Mouse (Mus musculus) heart, embryonic 13.5 days (tissue): ENCODE results near the gene Arhgap32. TPM values are rescaled to one million over a fixed set of nuclear protein-coding genes. Genes with fewer than 3 reads are reported as not detected.

Experiments used
- ATAC-seq: fragments of 200-750 bp; cut with Nextera tagmentation; 2 replicates; pipeline ENCODE4 v1.8.0; 2017; ENCODE audit warnings: moderate TSS enrichment; ENCODE audit not compliant: insufficient number of reproducible peaks, low FRiP score, low TSS enrichment; ENCODE audit errors: extremely low read depth
- H3K27ac ChIP-seq: fragments of 300-500 bp; sonication (generic); replicated peaks from 2 replicates; pipeline ENCODE4 v1.5.1; 2015; ENCODE audit warnings: moderate library complexity, mild to moderate bottlenecking, inconsistent platforms
- H3K27me3 ChIP-seq: fragments of 300-500 bp; sonication (generic); replicated peaks from 2 replicates; pipeline ENCODE4 v1.6.1; 2015; ENCODE audit warnings: mild to moderate bottlenecking, inconsistent platforms
- H3K36me3 ChIP-seq: fragments of 300-500 bp; sonication (generic); 2 replicates; pipeline ENCODE4 v1.6.1; 2015; ENCODE audit warnings: mild to moderate bottlenecking, inconsistent platforms
- H3K4me1 ChIP-seq: fragments of 300-500 bp; sonication (generic); 2 replicates; pipeline ENCODE4 v1.6.1; 2015; ENCODE audit warnings: inconsistent platforms
- H3K4me2 ChIP-seq: fragments of 300-500 bp; sonication (generic); 2 replicates; pipeline ENCODE4 v1.6.1; 2015; ENCODE audit warnings: inconsistent platforms, mild to moderate bottlenecking, moderate library complexity
- H3K4me3 ChIP-seq: fragments of 300-500 bp; sonication (generic); 2 replicates; pipeline ENCODE4 v1.5.1; 2015; ENCODE audit warnings: moderate library complexity, mild to moderate bottlenecking, inconsistent platforms
- H3K9ac ChIP-seq: fragments of 300-500 bp; sonication (generic); 2 replicates; pipeline ENCODE4 v1.6.1; 2015; ENCODE audit warnings: inconsistent platforms, mild to moderate bottlenecking, moderate library complexity
- H3K9me3 ChIP-seq: fragments of 300-500 bp; sonication (generic); 2 replicates; pipeline ENCODE4 v1.6.1; 2016; ENCODE audit warnings: inconsistent platforms
- WGBS: fragments of 180-500 bp; shearing (Covaris S2); methylation state at CpG from one replicate; pipeline ENCODE4 v1.1.7; 2015; ENCODE audit warnings: mixed read lengths; 5-methylcytosine and 5-hydroxymethylcytosine counted together
- microRNA-seq: library from miRNA; unstranded; fragments of <30 nt; microRNA quantifications from one replicate; pipeline ENCODE4, GENCODE M21; 2016
- polyA plus RNA-seq: library from polyadenylated mRNA; unstranded; fragments of >200 nt; fragmentation: Nextera tagmentation; extraction: Ambion mirVana; gene quantifications from 2 replicates; pipeline ENCODE4 v1.2.1, GENCODE M21; 2015

Arhgap32 gene
- polyA plus RNA-seq, 1 experiment from 2014 or later: 3.3 TPM

DNA sequence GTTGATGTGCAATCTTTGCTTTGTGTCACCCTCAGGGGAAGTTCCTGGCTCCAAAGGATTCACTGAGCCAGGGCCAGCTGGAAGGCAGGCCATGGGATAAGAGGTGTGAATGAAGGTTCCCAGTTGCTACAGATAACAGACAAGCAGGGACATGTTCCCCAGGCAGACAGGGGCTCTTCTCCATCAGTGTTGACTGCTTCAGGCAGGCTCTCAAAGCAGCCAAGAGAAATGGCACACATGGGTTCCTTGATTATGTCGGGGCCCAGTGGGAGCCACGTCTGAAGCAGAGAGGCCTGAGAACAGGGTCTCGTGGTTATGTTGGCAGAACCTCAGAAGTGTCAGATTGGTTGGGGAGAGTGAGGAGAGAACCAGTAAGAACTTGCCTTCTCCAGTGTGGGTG, 198.1 kb downstream of the Arhgap32 start:
- Histone ChIP-seq H3K9me3 (no peaks in the 10 kb centered on the region), H3K27ac (peak overlapping the region; percentile 74), H3K4me2 (no peak overlapping the region), H3K36me3 (peaks cover 32% of the 10 kb centered on the region), H3K9ac (no peak overlapping the region), H3K27me3 (no peaks in the 10 kb centered on the region), H3K4me3 (no peak overlapping the region), H3K4me1 (peaks cover 49% of the 10 kb centered on the region)
- peak; percentile 32; the same call in 1 of the 2 replicates for ATAC-seq
- 9% methylated on average over 3 of the region's 3 CpGs for WGBS

DNA sequence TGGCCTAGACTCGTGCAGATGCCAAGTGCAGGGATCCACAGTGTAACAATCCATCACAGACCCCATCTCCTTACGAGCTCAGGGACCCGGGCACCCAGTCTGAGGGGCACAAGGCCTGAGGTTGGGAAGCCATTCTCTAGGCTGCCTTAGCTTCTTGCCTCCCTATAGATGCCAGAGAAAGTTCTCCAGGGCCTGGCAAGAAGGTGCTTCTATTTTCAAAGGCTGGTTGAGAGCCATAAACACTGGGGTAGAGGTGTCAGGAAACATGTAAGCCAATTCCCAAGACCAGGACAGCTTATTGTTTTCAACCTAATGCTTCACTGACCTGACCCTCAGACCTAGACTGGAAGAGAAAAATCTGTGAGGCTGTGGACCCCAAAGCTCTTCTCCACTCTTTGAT, 200.1 kb downstream of the Arhgap32 start:
- H3K9ac ChIP-seq: no peak overlapping the region
- WGBS: 87% methylated on average over 3 of the region's 3 CpGs
- peaks cover 66% of the 10 kb centered on the region for H3K4me1 ChIP-seq

More for the DNA sequence above, 200.1 kb downstream of the Arhgap32 start:
- ATAC-seq: no peak
- no peak overlapping the region for H3K27ac ChIP-seq
- H3K9me3 ChIP-seq: no peaks in the 10 kb centered on the region
- H3K4me3 ChIP-seq: no peak overlapping the region
- H3K4me2 ChIP-seq: no peak overlapping the region
- no peaks in the 10 kb centered on the region for H3K27me3 ChIP-seq
- H3K36me3 ChIP-seq: peaks cover 38% of the 10 kb centered on the region

Small RNAs within 50 kb of the gene (microRNA-seq; reads per million reads assigned to microRNA genes)
- not detected for gene Gm44453

Other genes starting within 250 kb of the Arhgap32 start
- 0.12 TPM in 1 of 2 replicates, not detected in the other for gene Barx2, start 202.7 kb upstream of the Arhgap32 start, polyA plus RNA-seq
- 19.8 and 21.0 TPM in 2 replicates for gene Kcnj5, start 228.2 kb downstream of the Arhgap32 start, polyA plus RNA-seq